Mouse (Mus musculus) adrenal gland, postnatal 10 days (tissue): ENCODE results near the gene Pdzk1ip1. TPM values are rescaled to one million over a fixed set of nuclear protein-coding genes. Genes with fewer than 3 reads are reported as not detected.

Experiments used
- DNase-seq: peaks from one replicate; pipeline ENCODE4 v3.0.0; 2021; ENCODE audit warnings: mixed read lengths
- total RNA-seq, 2 experiments: library from RNA; stranded (reverse); gene quantifications; 2 replicates each; pipeline ENCODE4 v1.2.3; 2021

The Pdzk1ip1 gene
- total RNA-seq, 2 experiments from 2014 or later, result 0.99 to 1.9 TPM

DNA sequence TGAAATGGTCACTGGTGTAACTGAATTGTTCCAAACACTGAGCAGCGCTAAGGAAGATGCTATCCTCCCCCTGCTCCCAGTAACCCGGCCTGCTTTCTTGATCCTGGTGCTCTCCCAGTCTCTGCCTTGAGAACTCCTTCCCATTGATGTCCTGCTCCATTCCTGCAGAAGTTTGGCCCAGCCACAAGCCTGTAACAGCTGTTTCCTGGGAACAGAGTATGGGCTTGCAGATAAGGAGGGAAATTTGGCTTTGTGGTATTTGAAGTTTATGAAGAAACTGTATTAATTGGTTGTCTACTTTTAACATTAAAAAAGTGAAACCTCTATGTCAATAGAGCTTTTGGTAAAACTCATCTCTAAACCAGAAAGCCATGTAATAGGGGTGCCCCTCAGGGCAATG is 35.0 kb downstream of the Pdzk1ip1 start:
- DNase-seq, result no peak

DNA sequence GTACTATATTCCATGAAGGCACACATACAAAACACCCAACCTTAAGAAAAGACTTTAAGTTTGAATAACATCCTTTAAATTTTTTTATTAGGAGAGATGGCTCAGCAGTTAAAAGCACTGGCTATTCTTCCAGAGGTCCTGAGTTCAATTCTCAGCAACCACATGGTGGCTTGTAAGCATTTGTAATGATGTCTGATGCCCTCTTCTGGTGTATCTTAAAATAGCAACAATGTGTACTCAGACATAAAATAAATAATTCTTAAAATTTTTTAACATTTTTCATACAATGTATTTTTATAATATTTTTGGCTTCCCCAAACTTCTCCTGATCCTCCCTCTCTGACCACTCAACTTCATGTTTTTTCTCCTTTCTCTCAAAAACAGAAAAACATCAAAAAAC is 36.2 kb downstream of the Pdzk1ip1 start:
- no peak for DNase-seq

DNA sequence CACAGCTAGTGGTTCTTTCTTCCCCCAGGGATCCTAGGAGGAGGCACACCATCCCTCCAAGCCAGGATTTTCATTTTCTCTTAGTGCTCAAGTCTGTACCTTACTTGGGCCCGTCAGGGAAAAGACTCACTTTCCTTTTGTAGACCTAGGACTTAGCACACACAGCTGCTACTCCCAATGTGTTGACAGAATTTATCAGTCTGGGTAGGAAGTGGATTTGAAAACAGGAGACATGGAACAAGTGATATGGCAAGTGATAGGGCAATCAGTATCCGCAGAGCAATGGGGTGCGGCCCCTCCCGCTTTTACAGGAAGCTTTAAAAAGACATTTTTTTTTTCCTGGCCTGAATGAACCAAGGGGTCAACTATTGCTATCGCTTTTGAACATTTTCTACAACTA is 44.6 kb downstream of the Pdzk1ip1 start:
- no peak for DNase-seq

DNA sequence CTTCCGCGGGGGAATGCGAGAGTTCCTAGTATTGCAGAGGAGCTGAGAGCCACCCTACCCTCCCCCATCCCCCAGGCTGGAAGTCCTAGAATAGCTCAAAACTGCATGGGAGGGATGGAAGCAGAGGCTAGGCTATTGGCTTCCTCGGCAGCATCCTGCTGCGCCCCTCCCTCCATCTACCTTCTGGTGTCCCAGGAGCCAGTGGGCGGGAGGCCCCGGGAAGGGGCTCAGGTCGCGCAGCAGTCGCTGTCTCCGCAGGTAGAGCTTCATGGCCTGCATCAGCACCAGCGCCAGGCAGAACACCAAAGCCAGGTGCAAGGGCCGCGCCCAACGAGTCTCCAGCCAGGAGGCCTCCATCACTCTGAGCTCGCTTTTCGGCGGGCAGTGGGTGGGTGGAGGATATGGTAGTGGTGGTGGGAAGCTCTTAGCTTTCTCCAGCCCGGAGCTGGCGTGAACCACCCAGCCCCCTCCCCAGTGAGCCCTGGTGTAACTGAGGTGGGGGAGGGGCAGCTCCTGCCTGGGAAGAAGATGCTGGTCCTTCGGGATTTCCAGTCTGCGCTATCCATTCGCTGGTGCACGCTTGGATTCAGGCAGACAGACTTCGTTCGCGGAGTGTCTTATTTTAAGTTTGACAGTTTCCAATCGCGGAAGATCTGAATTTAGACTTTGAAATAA is 45.2 kb downstream of the Pdzk1ip1 start, which contains the start of gene Cyp4x1:
Gene Cyp4x1, minus strand, starts transcription at position 661 of the 675 bp plus-strand sequence.
- DNase-seq, result no peak

DNA sequence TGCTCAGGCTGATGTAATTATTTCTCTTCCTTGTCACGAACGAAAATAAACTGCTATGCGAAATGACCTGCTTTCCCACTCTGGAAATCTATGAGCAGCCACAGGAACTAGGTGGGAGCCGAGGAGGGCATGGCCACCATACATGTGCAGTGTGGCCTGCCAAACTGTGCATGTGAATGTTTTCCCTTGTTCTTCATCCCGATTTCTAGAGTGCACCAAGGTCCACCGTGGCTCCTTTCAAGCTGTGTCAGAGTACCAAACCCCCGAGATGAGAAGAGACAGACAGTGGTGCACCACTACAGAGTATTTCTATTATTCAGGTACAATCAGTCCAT is 45.8 kb downstream of the Pdzk1ip1 start:
- no peak for DNase-seq

Other genes starting within 250 kb of the Pdzk1ip1 start
- gene Foxd2, start 179.8 kb upstream of the Pdzk1ip1 start, total RNA-seq, result 1 to 10 TPM; 1.5 to 1.6 TPM
- gene Foxe3, start 162.7 kb upstream of the Pdzk1ip1 start, total RNA-seq, result not detected
- gene Cmpk1, start 101.5 kb upstream of the Pdzk1ip1 start, total RNA-seq, result 10 to 100 TPM; 86.6 to 94.9 TPM
- 1 to 10 TPM; 2.6 to 4.1 TPM for gene Stil, start 88.5 kb upstream of the Pdzk1ip1 start, total RNA-seq
- 1 to 10 TPM; 5.4 to 7.7 TPM for gene Tal1, start 32.3 kb upstream of the Pdzk1ip1 start, total RNA-seq
- gene Cyp4x1, start 45.6 kb downstream of the Pdzk1ip1 start, total RNA-seq, result under 1 TPM; 0.18 to 0.39 TPM
- gene Cyp4a29, start 153.4 kb downstream of the Pdzk1ip1 start, total RNA-seq, result not detected
- not detected for gene Cyp4a12a, start 210.3 kb downstream of the Pdzk1ip1 start, total RNA-seq